Mouse (Mus musculus): ENCODE results near the gene Slain2. TPM values are rescaled to one million over a fixed set of nuclear protein-coding genes. Genes with fewer than 3 reads are reported as not detected.
"Not testable (repeated sequence)": the region's sequence is repeated elsewhere in the genome, so short reads cannot be mapped to it uniquely, and the experiment has no call there.

The Slain2 gene
- polyA plus RNA-seq, 1 experiment from 2014 or later = 26.7 TPM

DNA sequence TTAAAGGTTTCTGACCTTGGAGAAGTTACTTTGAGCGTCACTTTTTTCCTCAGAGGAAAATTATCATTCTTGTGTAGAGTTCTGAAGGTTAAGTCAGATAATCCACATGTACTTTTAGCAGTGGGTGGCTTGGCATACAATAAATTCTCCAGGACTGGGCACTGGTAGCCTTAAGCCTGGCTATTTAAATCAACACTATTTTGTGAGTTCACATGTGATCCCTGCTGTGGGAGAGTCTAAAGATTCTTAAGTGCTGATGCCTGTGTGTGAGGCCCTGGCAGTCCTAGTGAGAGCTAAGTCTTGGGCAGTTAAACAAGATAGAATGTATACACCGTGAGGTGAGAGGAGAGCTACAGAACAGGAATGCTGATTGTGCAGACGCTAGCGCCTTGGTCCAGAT, 1.9 kb downstream of the Slain2 start:
- no peaks in the 10 kb centered on the region for H3K36me3 ChIP-seq (replicated peaks; ENCODE audit: control insufficient read depth, insufficient read depth, low read depth, low read length)
- peak overlapping the region; percentile 97 for H3K4me3 ChIP-seq (ENCODE audit: low read depth, low read length)
- 51% methylated on average over 4 of the region's 4 CpGs for WGBS
- peak overlapping the region; percentile 99 for H3K9ac ChIP-seq (replicated peaks; ENCODE audit: low read length)
- no peak overlapping the region for H3K27ac ChIP-seq (replicated peaks; ENCODE audit: low read depth, low read length)
- no peaks in the 10 kb centered on the region for H3K27me3 ChIP-seq (ENCODE audit: control insufficient read depth, insufficient read depth, low read length)
- ATAC-seq (replicated peaks; ENCODE audit: insufficient number of reproducible peaks, low FRiP score, low TSS enrichment, low read depth) = no peak
- DNase-seq (ENCODE audit: low spot score) = peak; percentile 8
- H3K9me3 ChIP-seq (replicated peaks; ENCODE audit: control insufficient read depth, low read length) = no peaks in the 10 kb centered on the region
- no peaks in the 10 kb centered on the region for H3K4me1 ChIP-seq (ENCODE audit: control insufficient read depth, insufficient read depth, low read length)
- H3K4me2 ChIP-seq (ENCODE audit: low read depth, low read length) = peak overlapping the region; percentile 76

- Histone ChIP-seq H3K4me2 (ENCODE audit: low read depth, low read length) (no peak overlapping the region), H3K9ac (replicated peaks; ENCODE audit: low read length) (no peak overlapping the region), H3K4me1 (ENCODE audit: control insufficient read depth, insufficient read depth, low read length) (no peaks in the 10 kb centered on the region), H3K27me3 (ENCODE audit: control insufficient read depth, insufficient read depth, low read length) (no peaks in the 10 kb centered on the region), H3K36me3 (replicated peaks; ENCODE audit: control insufficient read depth, insufficient read depth, low read depth, low read length) (no peaks in the 10 kb centered on the region), H3K9me3 (replicated peaks; ENCODE audit: control insufficient read depth, low read length) (no peaks in the 10 kb centered on the region), H3K4me3 (ENCODE audit: low read depth, low read length) (no peak overlapping the region), H3K27ac (replicated peaks; ENCODE audit: low read depth, low read length) (no peak overlapping the region)
- WGBS = 61% methylated on average over 1 of the region's 1 CpGs
- DNase-seq (ENCODE audit: low spot score) = no peak
- ATAC-seq (replicated peaks; ENCODE audit: insufficient number of reproducible peaks, low FRiP score, low TSS enrichment, low read depth) = no peak
Measured at GRCm38 (mm10) chr5:72916851-72917250, 2.7 kb downstream of the Slain2 start.

GRCm38 (mm10) chr5:72920416-72920815, 6.3 kb downstream of the Slain2 start:
- ATAC-seq (replicated peaks; ENCODE audit: insufficient number of reproducible peaks, low FRiP score, low TSS enrichment, low read depth) = no peak
- no peak for DNase-seq (ENCODE audit: low spot score)
- 94% methylated on average over 4 of the region's 4 CpGs for WGBS

DNA sequence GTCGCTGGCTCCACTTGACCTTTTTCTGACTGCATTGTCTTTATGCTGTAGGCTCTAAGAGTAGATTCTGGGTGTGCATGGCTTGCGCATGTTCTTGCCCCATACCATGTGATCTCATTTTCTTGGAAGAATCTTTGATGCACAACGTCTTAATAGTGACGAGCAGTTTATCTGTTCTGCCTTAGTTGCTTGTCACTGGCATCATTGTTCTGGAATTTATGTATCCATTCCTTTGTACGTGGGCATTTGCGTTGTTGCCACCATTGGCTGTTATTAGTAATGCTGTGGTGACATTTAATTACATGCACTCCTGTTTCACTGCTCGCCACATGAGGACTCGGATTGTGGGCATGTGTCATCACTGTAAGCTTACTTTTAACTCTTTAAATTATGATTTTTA, 7.1 kb downstream of the Slain2 start:
- Histone ChIP-seq H3K4me2 (ENCODE audit: low read depth, low read length) (no peak overlapping the region), H3K4me1 (ENCODE audit: control insufficient read depth, insufficient read depth, low read length) (no peaks in the 10 kb centered on the region), H3K27ac (replicated peaks; ENCODE audit: low read depth, low read length) (no peak overlapping the region), H3K4me3 (ENCODE audit: low read depth, low read length) (no peak overlapping the region), H3K36me3 (replicated peaks; ENCODE audit: control insufficient read depth, insufficient read depth, low read depth, low read length) (no peaks in the 10 kb centered on the region), H3K9me3 (replicated peaks; ENCODE audit: control insufficient read depth, low read length) (no peaks in the 10 kb centered on the region), H3K27me3 (ENCODE audit: control insufficient read depth, insufficient read depth, low read length) (no peaks in the 10 kb centered on the region), H3K9ac (replicated peaks; ENCODE audit: low read length) (no peak overlapping the region)
- no peak for DNase-seq (ENCODE audit: low spot score)
- 93% methylated on average over 8 of the region's 8 CpGs for WGBS
- ATAC-seq (replicated peaks; ENCODE audit: insufficient number of reproducible peaks, low FRiP score, low TSS enrichment, low read depth) = no peak

More at GRCm38 (mm10) chr5:72920416-72920815, 6.3 kb downstream of the Slain2 start:
- Histone ChIP-seq H3K4me2 (ENCODE audit: low read depth, low read length) (no peak overlapping the region), H3K27ac (replicated peaks; ENCODE audit: low read depth, low read length) (no peak overlapping the region), H3K9ac (replicated peaks; ENCODE audit: low read length) (no peak overlapping the region), H3K36me3 (replicated peaks; ENCODE audit: control insufficient read depth, insufficient read depth, low read depth, low read length) (no peaks in the 10 kb centered on the region), H3K9me3 (replicated peaks; ENCODE audit: control insufficient read depth, low read length) (no peaks in the 10 kb centered on the region), H3K4me3 (ENCODE audit: low read depth, low read length) (no peak overlapping the region), H3K27me3 (ENCODE audit: control insufficient read depth, insufficient read depth, low read length) (no peaks in the 10 kb centered on the region), H3K4me1 (ENCODE audit: control insufficient read depth, insufficient read depth, low read length) (no peaks in the 10 kb centered on the region)

- Histone ChIP-seq H3K9me3 (replicated peaks; ENCODE audit: control insufficient read depth, low read length) (no peaks in the 10 kb centered on the region), H3K9ac (replicated peaks; ENCODE audit: low read length) (no peak overlapping the region), H3K4me3 (ENCODE audit: low read depth, low read length) (no peak overlapping the region), H3K4me1 (ENCODE audit: control insufficient read depth, insufficient read depth, low read length) (no peaks in the 10 kb centered on the region), H3K36me3 (replicated peaks; ENCODE audit: control insufficient read depth, insufficient read depth, low read depth, low read length) (no peaks in the 10 kb centered on the region), H3K27me3 (ENCODE audit: control insufficient read depth, insufficient read depth, low read length) (no peaks in the 10 kb centered on the region), H3K4me2 (ENCODE audit: low read depth, low read length) (no peak overlapping the region), H3K27ac (replicated peaks; ENCODE audit: low read depth, low read length) (no peak overlapping the region)
- DNase-seq (ENCODE audit: low spot score) = no peak
- WGBS = 98% methylated on average over 3 of the region's 3 CpGs
- ATAC-seq (replicated peaks; ENCODE audit: insufficient number of reproducible peaks, low FRiP score, low TSS enrichment, low read depth) = no peak
Measured at GRCm38 (mm10) chr5:72922796-72923195, 8.7 kb downstream of the Slain2 start.

GRCm38 (mm10) chr5:72927074-72927473, 13.0 kb downstream of the Slain2 start:
- no peak overlapping the region for H3K9ac ChIP-seq (replicated peaks; ENCODE audit: low read length)
- H3K36me3 ChIP-seq (replicated peaks; ENCODE audit: control insufficient read depth, insufficient read depth, low read depth, low read length) = no peaks in the 10 kb centered on the region
- no peak overlapping the region for H3K4me2 ChIP-seq (ENCODE audit: low read depth, low read length)
- H3K4me3 ChIP-seq (ENCODE audit: low read depth, low read length) = no peak overlapping the region
- H3K27ac ChIP-seq (replicated peaks; ENCODE audit: low read depth, low read length) = no peak overlapping the region
- DNase-seq (ENCODE audit: low spot score) (no peak), ATAC-seq (replicated peaks; ENCODE audit: insufficient number of reproducible peaks, low FRiP score, low TSS enrichment, low read depth) (no peak)
- H3K9me3 ChIP-seq (replicated peaks; ENCODE audit: control insufficient read depth, low read length) = no peaks in the 10 kb centered on the region
- H3K4me1 ChIP-seq (ENCODE audit: control insufficient read depth, insufficient read depth, low read length) = no peaks in the 10 kb centered on the region
- no peaks in the 10 kb centered on the region for H3K27me3 ChIP-seq (ENCODE audit: control insufficient read depth, insufficient read depth, low read length)

GRCm38 (mm10) chr5:72933026-72933675, 19.0 kb downstream of the Slain2 start:
- DNase-seq (ENCODE audit: low spot score) (no peak), ATAC-seq (replicated peaks; ENCODE audit: insufficient number of reproducible peaks, low FRiP score, low TSS enrichment, low read depth) (no peak)
- Histone ChIP-seq H3K4me3 (ENCODE audit: low read depth, low read length) (no peak overlapping the region), H3K4me1 (ENCODE audit: control insufficient read depth, insufficient read depth, low read length) (no peaks in the 10 kb centered on the region), H3K4me2 (ENCODE audit: low read depth, low read length) (no peak overlapping the region), H3K36me3 (replicated peaks; ENCODE audit: control insufficient read depth, insufficient read depth, low read depth, low read length) (no peaks in the 10 kb centered on the region), H3K9ac (replicated peaks; ENCODE audit: low read length) (no peak overlapping the region), H3K27ac (replicated peaks; ENCODE audit: low read depth, low read length) (no peak overlapping the region), H3K27me3 (ENCODE audit: control insufficient read depth, insufficient read depth, low read length) (no peaks in the 10 kb centered on the region), H3K9me3 (replicated peaks; ENCODE audit: control insufficient read depth, low read length) (no peaks in the 10 kb centered on the region)
- 94% methylated on average over 17 of the region's 17 CpGs for WGBS

DNA sequence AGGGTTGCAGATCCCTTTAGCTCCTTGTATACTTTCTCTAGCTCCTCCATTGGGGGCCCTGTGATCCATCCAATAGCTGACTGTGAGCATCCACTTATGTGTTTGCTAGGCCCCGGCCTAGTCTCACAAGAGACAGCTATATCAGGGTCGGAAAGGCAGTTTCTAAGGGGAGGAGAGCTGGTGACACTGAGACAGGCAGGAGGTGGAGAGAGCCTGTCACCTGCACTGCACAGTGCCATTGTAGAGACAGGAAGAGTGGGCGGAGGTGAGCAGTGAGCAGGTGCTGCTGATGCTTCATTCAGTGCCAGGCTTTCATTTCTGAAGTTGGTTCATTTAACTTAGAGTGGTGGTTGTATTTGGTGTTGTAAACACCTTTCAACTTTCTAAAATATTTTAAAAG, 24.3 kb downstream of the Slain2 start:
- not testable (repeated sequence) for H3K36me3 ChIP-seq (replicated peaks; ENCODE audit: control insufficient read depth, insufficient read depth, low read depth, low read length); H3K9me3 ChIP-seq (replicated peaks; ENCODE audit: control insufficient read depth, low read length); H3K27me3 ChIP-seq (ENCODE audit: control insufficient read depth, insufficient read depth, low read length); DNase-seq (ENCODE audit: low spot score); H3K27ac ChIP-seq (replicated peaks; ENCODE audit: low read depth, low read length); H3K4me2 ChIP-seq (ENCODE audit: low read depth, low read length); H3K9ac ChIP-seq (replicated peaks; ENCODE audit: low read length); ATAC-seq (replicated peaks; ENCODE audit: insufficient number of reproducible peaks, low FRiP score, low TSS enrichment, low read depth); H3K4me3 ChIP-seq (ENCODE audit: low read depth, low read length); H3K4me1 ChIP-seq (ENCODE audit: control insufficient read depth, insufficient read depth, low read length)
- WGBS = 92% methylated on average over 3 of the region's 3 CpGs

All from embryonic facial prominence, embryonic 11.5 days (tissue).